ENCODE assay signal across 1 mouse cellular context in the genomic region with DNA sequence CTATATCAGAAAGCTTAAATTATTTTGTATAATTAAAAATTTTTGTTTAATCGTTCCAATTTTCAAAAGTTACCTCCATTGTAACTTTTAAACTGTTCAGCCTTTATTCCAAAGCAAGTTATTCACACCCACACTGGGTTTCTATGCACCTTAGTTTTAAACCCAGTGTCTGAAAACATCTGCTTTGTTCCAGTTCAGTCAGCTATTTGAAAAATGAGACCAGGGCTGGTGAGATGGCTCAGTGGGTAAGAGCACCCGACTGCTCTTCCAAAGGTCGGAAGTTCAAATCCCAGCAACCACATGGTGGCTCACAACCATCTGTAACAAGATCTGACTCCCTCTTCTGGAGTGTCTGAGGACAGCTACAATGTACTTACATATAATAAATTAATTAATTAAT. TPM values are rescaled to one million over a fixed set of nuclear protein-coding genes. Genes with fewer than 3 reads are reported as not detected.
"Had no signal": no experiment of that assay in that cellular context is flagged by ENCODE, and none has a peak within 500 bp of the region (broad histone marks: within the 10 kb centered on the region; RNA-seq: fewer than 3 reads in every experiment).

No protein-coding gene starts in this region.

RNA-seq across cellular contexts. Expression of gene Ptges3l, which starts 12.9 kb away (rescaled TPM):
- total RNA-seq: hematopoietic stem cell, adult 5-6 weeks had no signal

RNA-seq across cellular contexts. Expression of gene Gm27029, which starts 13.4 kb away (rescaled TPM):
- total RNA-seq: hematopoietic stem cell, adult 5-6 weeks had no signal
